ENCODE assay signal across 11 mouse cellular contexts in the genomic region with DNA sequence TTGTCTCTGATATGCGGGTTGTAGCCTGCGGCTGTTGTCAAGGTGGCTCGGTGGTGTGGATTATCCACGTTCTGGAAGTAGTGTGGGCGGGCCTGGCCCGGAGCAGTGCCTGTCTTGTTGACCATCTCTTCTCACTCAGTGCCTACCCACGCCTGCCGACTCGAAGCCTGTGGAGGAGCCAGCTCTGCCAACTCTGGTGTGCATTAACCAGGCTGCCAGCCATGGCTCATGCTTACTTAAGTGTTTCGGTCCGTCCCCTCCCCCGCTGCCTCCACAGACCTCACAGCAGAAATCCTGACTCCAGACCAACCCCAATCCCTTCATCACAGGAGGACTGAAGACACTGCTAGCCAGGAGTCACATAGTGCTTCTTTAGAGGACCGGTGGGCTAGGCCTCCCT. TPM values are rescaled to one million over a fixed set of nuclear protein-coding genes. Genes with fewer than 3 reads are reported as not detected.
DNase-seq lines count a peak whose midpoint lies in the region; ATAC-seq and TF ChIP-seq lines count a peak whose summit lies in the region.
"Had no signal": no experiment of that assay in that cellular context is flagged by ENCODE, and none has a peak within 500 bp of the region (broad histone marks: within the 10 kb centered on the region; RNA-seq: fewer than 3 reads in every experiment).

No protein-coding gene starts in this region.

- no peak overlapping the region for H3K9ac ChIP-seq in heart, embryonic 12.5 days
- H3K9ac ChIP-seq in embryonic facial prominence, embryonic 15.5 days, result no peak overlapping the region
- H3K9ac ChIP-seq in forebrain, postnatal 0 days, result no peak overlapping the region
- H3K9ac ChIP-seq in midbrain, embryonic 14.5 days (replicated peaks; ENCODE audit: low read length), result no peak overlapping the region
- H3K9ac ChIP-seq: neural tube, embryonic 13.5 days had no signal

- H3K4me2 ChIP-seq in heart, embryonic 12.5 days, result no peak overlapping the region
- no peak overlapping the region for H3K4me2 ChIP-seq in embryonic facial prominence, embryonic 15.5 days (replicated peaks)
- no peak overlapping the region for H3K4me2 ChIP-seq in forebrain, postnatal 0 days (ENCODE audit: low read depth)
- no peak overlapping the region for H3K4me2 ChIP-seq in midbrain, embryonic 14.5 days (ENCODE audit: low read length)
- H3K4me2 ChIP-seq: neural tube, embryonic 13.5 days had no signal

- no peaks in the 10 kb centered on the region for H3K36me3 ChIP-seq in heart, embryonic 12.5 days
- H3K36me3 ChIP-seq in embryonic facial prominence, embryonic 15.5 days, result no peaks in the 10 kb centered on the region
- no peaks in the 10 kb centered on the region for H3K36me3 ChIP-seq in forebrain, postnatal 0 days (ENCODE audit: insufficient read depth)
- no peaks in the 10 kb centered on the region for H3K36me3 ChIP-seq in midbrain, embryonic 14.5 days (ENCODE audit: control insufficient read depth, insufficient read depth, low read length)
- H3K36me3 ChIP-seq: neural tube, embryonic 13.5 days had no signal

- H3K27ac ChIP-seq in heart, embryonic 12.5 days (ENCODE audit: poor library complexity, severe bottlenecking), result 0 out of 2 replicates have a peak overlapping the region, but pooled peaks have one; percentile 75
- H3K27ac ChIP-seq in embryonic facial prominence, embryonic 15.5 days (replicated peaks), result peak overlapping the region; percentile 31; the same call in 1 of the 2 replicates
- no peak overlapping the region for H3K27ac ChIP-seq in forebrain, postnatal 0 days (ENCODE audit: low read depth, low read length)
- H3K27ac ChIP-seq in midbrain, embryonic 14.5 days (replicated peaks; ENCODE audit: low read depth, low read length), result no peak overlapping the region

- intact Hi-C loops in left cerebral cortex, postnatal 25 days (cut with DNase I), result no loop called here

- no peak for TF ChIP-seq CTCF in forebrain, postnatal 0 days (IDR thresholded peaks at IDR 0.05; ENCODE audit: low read depth)

- no peaks in the 10 kb centered on the region for H3K27me3 ChIP-seq in heart, embryonic 12.5 days (replicated peaks)
- H3K27me3 ChIP-seq in embryonic facial prominence, embryonic 15.5 days, result no peaks in the 10 kb centered on the region
- no peaks in the 10 kb centered on the region for H3K27me3 ChIP-seq in forebrain, postnatal 0 days (ENCODE audit: insufficient read depth, low read length)
- peaks cover 10% of the 10 kb centered on the region; the same call in 1 of the 2 replicates for H3K27me3 ChIP-seq in midbrain, embryonic 14.5 days (ENCODE audit: control insufficient read depth, insufficient read depth, low read length)

- H3K9me3 ChIP-seq in heart, embryonic 12.5 days (replicated peaks), result no peaks in the 10 kb centered on the region
- no peaks in the 10 kb centered on the region for H3K9me3 ChIP-seq in embryonic facial prominence, embryonic 15.5 days (replicated peaks)
- H3K9me3 ChIP-seq in forebrain, postnatal 0 days (ENCODE audit: low read length), result no peaks in the 10 kb centered on the region
- no peaks in the 10 kb centered on the region for H3K9me3 ChIP-seq in midbrain, embryonic 14.5 days (ENCODE audit: control insufficient read depth, low read length)
- H3K9me3 ChIP-seq: neural tube, embryonic 13.5 days had no signal

- ATAC-seq in heart, embryonic 12.5 days (ENCODE audit: insufficient number of reproducible peaks, low FRiP score), result no peak
- no peak for ATAC-seq in embryonic facial prominence, embryonic 15.5 days (ENCODE audit: insufficient number of reproducible peaks, low FRiP score, low TSS enrichment, low read depth)
- no peak for ATAC-seq in forebrain, postnatal 0 days
- ATAC-seq in midbrain, embryonic 14.5 days (ENCODE audit: low FRiP score, low TSS enrichment), result no peak
- ATAC-seq: hindbrain, embryonic 16.5 days had no signal

- 70% methylated on average over 13 of the region's 13 CpGs for WGBS in heart, embryonic 12.5 days
- WGBS in embryonic facial prominence, embryonic 15.5 days, result 47% methylated on average over 13 of the region's 13 CpGs
- 70% methylated on average over 13 of the region's 13 CpGs for WGBS in forebrain, postnatal 0 days
- WGBS in midbrain, embryonic 14.5 days, result 75% methylated on average over 13 of the region's 13 CpGs

- DNase-seq in heart, adult 8-10 months (ENCODE audit: low spot score), result no peak
- DNase-seq in kidney, adult 9 months, result peak; percentile 93
- DNase-seq in left cerebral cortex, postnatal 25 days (ENCODE audit: low spot score in 2 of 2), result peak; percentile 77 to 92
- no peak for DNase-seq in forebrain, postnatal 0 days
- no peak for DNase-seq in lung, postnatal 14 days
- no peak for DNase-seq in midbrain, embryonic 14.5 days

- H3K4me1 ChIP-seq in heart, embryonic 12.5 days (replicated peaks), result peaks cover 96% of the 10 kb centered on the region
- H3K4me1 ChIP-seq in embryonic facial prominence, embryonic 15.5 days, result peaks cover 93% of the 10 kb centered on the region
- H3K4me1 ChIP-seq in forebrain, postnatal 0 days (ENCODE audit: insufficient read depth), result 0 out of 2 replicates have a peak, but pooled peaks cover 3% of the 10 kb centered on the region
- H3K4me1 ChIP-seq in midbrain, embryonic 14.5 days (ENCODE audit: control insufficient read depth, insufficient read depth, low read length), result 0 out of 2 replicates have a peak, but pooled peaks cover 6% of the 10 kb centered on the region

- H3K4me3 ChIP-seq in heart, embryonic 12.5 days, result no peak overlapping the region
- H3K4me3 ChIP-seq in embryonic facial prominence, embryonic 15.5 days (replicated peaks), result no peak overlapping the region
- H3K4me3 ChIP-seq in forebrain, postnatal 0 days (ENCODE audit: low read depth, low read length), result no peak overlapping the region
- no peak overlapping the region for H3K4me3 ChIP-seq in midbrain, embryonic 14.5 days (replicated peaks; ENCODE audit: low read depth, low read length)
- H3K4me3 ChIP-seq: neural tube, embryonic 13.5 days had no signal

RNA-seq across cellular contexts. Expression of gene Cspg4, which starts 4.7 kb away (rescaled TPM):
- 32.5 and 35.9 TPM in 2 replicates for polyA plus RNA-seq in heart, embryonic 12.5 days (2016; fragmentation: Nextera tagmentation; extraction: Ambion mirVana)
- 10 to 100 TPM in 3 of 4 experiments, 1 to 10 TPM in 1; 9.4 to 14.7 (median 10.7) TPM for total RNA-seq in heart, adult 8-10 months (2022)
- 31.2 and 34.1 TPM in 2 replicates for polyA plus RNA-seq in embryonic facial prominence, embryonic 15.5 days (2015; fragmentation: Nextera tagmentation; extraction: Ambion mirVana)
- 10 to 100 TPM; 17.2 to 18.5 TPM for total RNA-seq in left cerebral cortex, postnatal 25 days (2021)
- 19.4 and 24.7 TPM in 2 replicates for total RNA-seq in forebrain, postnatal 0 days (2014; rRNA removed)
- polyA plus RNA-seq in forebrain, postnatal 0 days (2015; fragmentation: Nextera tagmentation; extraction: Ambion mirVana), result 5.1 and 7.5 TPM in 2 replicates
- polyA plus RNA-seq in midbrain, embryonic 14.5 days (2014; fragmentation: Nextera tagmentation; extraction: Ambion mirVana), result 4.1 TPM in 2 replicates

RNA-seq across cellular contexts. Expression of gene Odf3l1, which starts 5.1 kb away (rescaled TPM):
- 0.84 and 1.5 TPM in 2 replicates for polyA plus RNA-seq in heart, embryonic 12.5 days (2016; fragmentation: Nextera tagmentation; extraction: Ambion mirVana)
- total RNA-seq in heart, adult 8-10 months (2022), result not detected
- polyA plus RNA-seq in embryonic facial prominence, embryonic 15.5 days (2015; fragmentation: Nextera tagmentation; extraction: Ambion mirVana), result 0.88 and 1.1 TPM in 2 replicates
- not detected for total RNA-seq in left cerebral cortex, postnatal 25 days (2021)
- total RNA-seq in forebrain, postnatal 0 days (2014; rRNA removed), result not detected in 2 replicates
- polyA plus RNA-seq in forebrain, postnatal 0 days (2015; fragmentation: Nextera tagmentation; extraction: Ambion mirVana), result 0.12 and 0.13 TPM in 2 replicates
- polyA plus RNA-seq in midbrain, embryonic 14.5 days (2014; fragmentation: Nextera tagmentation; extraction: Ambion mirVana), result not detected in 2 replicates
- polyA plus RNA-seq: hindbrain, embryonic 16.5 days; liver, embryonic 16.5 days; neural tube, embryonic 13.5 days had no signal

RNA-seq across cellular contexts. Expression of gene Snx33, which starts 58.6 kb away (rescaled TPM):
- 10.2 and 10.5 TPM in 2 replicates for polyA plus RNA-seq in heart, embryonic 12.5 days (2016; fragmentation: Nextera tagmentation; extraction: Ambion mirVana)
- 10 to 100 TPM in 1 of 4 experiments, 1 to 10 TPM in 3; 7.3 to 10.3 (median 8.4) TPM for total RNA-seq in heart, adult 8-10 months (2022)
- 10.3 and 12.2 TPM in 2 replicates for polyA plus RNA-seq in embryonic facial prominence, embryonic 15.5 days (2015; fragmentation: Nextera tagmentation; extraction: Ambion mirVana)
- total RNA-seq in left cerebral cortex, postnatal 25 days (2021), result 1 to 10 TPM; 6.7 to 7.6 TPM
- total RNA-seq in forebrain, postnatal 0 days (2014; rRNA removed), result 3.7 and 5.8 TPM in 2 replicates
- polyA plus RNA-seq in forebrain, postnatal 0 days (2015; fragmentation: Nextera tagmentation; extraction: Ambion mirVana), result 1.2 and 1.3 TPM in 2 replicates
- 1.6 and 2.5 TPM in 2 replicates for polyA plus RNA-seq in midbrain, embryonic 14.5 days (2014; fragmentation: Nextera tagmentation; extraction: Ambion mirVana)

Comparison
In these comparisons a context has a peak if more than half of its experiments do, and no peak if none do; other contexts are left out.
1. H3K27ac ChIP-seq: peak in heart, embryonic 12.5 days (single experiment) and embryonic facial prominence, embryonic 15.5 days (single experiment); none in forebrain, postnatal 0 days (single experiment) and midbrain, embryonic 14.5 days (single experiment).
2. DNase-seq: peak in kidney, adult 9 months (single experiment) and left cerebral cortex, postnatal 25 days (2 of 2); none in heart, adult 8-10 months (single experiment), forebrain, postnatal 0 days (single experiment), lung, postnatal 14 days (single experiment) and midbrain, embryonic 14.5 days (single experiment).